Mouse (Mus musculus) thymus, postnatal 14 days (tissue): ENCODE measurements around the gene Snupn.
"Not testable (repeated sequence)": the region's sequence is repeated elsewhere in the genome, so short reads cannot be mapped to it uniquely, and the experiment has no call there.

ENCODE experiments used
- DNase-seq: peaks from one replicate; pipeline ENCODE4 v3.0.0; 2021

Snupn gene

GRCm38 (mm10) chr9:56950414-56951400, at the start of gene Snupn:
Gene Snupn, plus strand, starts transcription at chr9:56950878.
- peak; percentile 97 for DNase-seq

- DNase-seq = no peak
Observed at GRCm38 (mm10) chr9:56901187-56901586, 49.5 kb upstream of the Snupn start.

- DNase-seq = no peak
Observed at GRCm38 (mm10) chr9:56903662-56904061, 47.0 kb upstream of the Snupn start.

GRCm38 (mm10) chr9:56907549-56907948, 43.1 kb upstream of the Snupn start:
- DNase-seq = no peak

- DNase-seq = not testable (repeated sequence)
Observed at GRCm38 (mm10) chr9:56909991-56910390, 40.7 kb upstream of the Snupn start.

- no peak for DNase-seq
Observed at GRCm38 (mm10) chr9:56911017-56911416, 39.7 kb upstream of the Snupn start.

GRCm38 (mm10) chr9:56913991-56914390, 36.7 kb upstream of the Snupn start:
- no peak for DNase-seq

GRCm38 (mm10) chr9:56915116-56915515, 35.6 kb upstream of the Snupn start:
- DNase-seq = no peak

GRCm38 (mm10) chr9:56915695-56916410, 34.8 kb upstream of the Snupn start:
- no peak for DNase-seq

- no peak for DNase-seq
Observed at GRCm38 (mm10) chr9:56917131-56917530, 33.5 kb upstream of the Snupn start.

GRCm38 (mm10) chr9:56918466-56918865, 32.2 kb upstream of the Snupn start:
- DNase-seq = no peak

GRCm38 (mm10) chr9:56922746-56923145, 27.9 kb upstream of the Snupn start:
- DNase-seq = no peak

- DNase-seq = no peak
Observed at GRCm38 (mm10) chr9:56923841-56924650, 26.6 kb upstream of the Snupn start.

GRCm38 (mm10) chr9:56924651-56925027, 26.0 kb upstream of the Snupn start:
- DNase-seq = no peak

GRCm38 (mm10) chr9:56925291-56926024, 25.2 kb upstream of the Snupn start:
- no peak for DNase-seq

GRCm38 (mm10) chr9:56926025-56926360, 24.7 kb upstream of the Snupn start:
- no peak for DNase-seq

GRCm38 (mm10) chr9:56926387-56926786, 24.3 kb upstream of the Snupn start:
- DNase-seq = no peak

- DNase-seq = peak; percentile 41
Observed at GRCm38 (mm10) chr9:56927191-56928012, 23.3 kb upstream of the Snupn start.

GRCm38 (mm10) chr9:56928041-56928811, 22.5 kb upstream of the Snupn start, which contains the start of gene Snx33:
Gene Snx33, minus strand, starts transcription at chr9:56928371.
- peak; percentile 88 for DNase-seq

- no peak for DNase-seq
Observed at GRCm38 (mm10) chr9:56929496-56929895, 21.2 kb upstream of the Snupn start.

- DNase-seq = no peak
Observed at GRCm38 (mm10) chr9:56930556-56930955, 20.1 kb upstream of the Snupn start.
